Mouse (Mus musculus): Measurements from ENCODE around the gene Crybb2.
A peak's percentile ranks its signal among the peaks of the same experiment; 100 is the strongest.

Gene Crybb2

GRCm38 (mm10) chr5:113100422-113100821 lies 30.5 kb upstream of the Crybb2 start:
- H3K27me3 ChIP-seq (ENCODE audit: insufficient read depth, low read length) = no peaks in the 10 kb centered on the region
- H3K4me3 ChIP-seq (replicated peaks; ENCODE audit: low read length) = no peak overlapping the region
- peaks cover 9% of the 10 kb centered on the region for H3K4me1 ChIP-seq (replicated peaks; ENCODE audit: low read depth, low read length)
- H3K36me3 ChIP-seq (ENCODE audit: insufficient read depth, low read length) = peaks cover 16% of the 10 kb centered on the region
- no peaks in the 10 kb centered on the region for H3K9me3 ChIP-seq (ENCODE audit: low read length)
- TF ChIP-seq CTCF (conservative IDR thresholded peaks at IDR 0.05; ENCODE audit: low read length) (no peak), POU5F1 (IDR thresholded peaks at IDR 0.05; ENCODE audit: borderline replicate concordance, low read length) (no peak), NANOG (IDR thresholded peaks at IDR 0.05; ENCODE audit: borderline replicate concordance, low read length) (no peak)

GRCm38 (mm10) chr5:113099546-113099945 lies 29.6 kb upstream of the Crybb2 start:
- H3K27me3 ChIP-seq (ENCODE audit: insufficient read depth, low read length) = no peaks in the 10 kb centered on the region
- H3K9me3 ChIP-seq (ENCODE audit: low read length) = no peaks in the 10 kb centered on the region
- H3K36me3 ChIP-seq (ENCODE audit: insufficient read depth, low read length) = peaks cover 19% of the 10 kb centered on the region

GRCm38 (mm10) chr5:113097551-113097950 lies 27.6 kb upstream of the Crybb2 start:
- TF ChIP-seq CTCF (conservative IDR thresholded peaks at IDR 0.05; ENCODE audit: low read length) = no peak
- no peak for TF ChIP-seq NANOG (IDR thresholded peaks at IDR 0.05; ENCODE audit: borderline replicate concordance, low read length)
- TF ChIP-seq POU5F1 (IDR thresholded peaks at IDR 0.05; ENCODE audit: borderline replicate concordance, low read length) = no peak
- Histone ChIP-seq H3K27me3 (ENCODE audit: insufficient read depth, low read length) (no peaks in the 10 kb centered on the region), H3K9me3 (ENCODE audit: low read length) (no peaks in the 10 kb centered on the region), H3K4me3 (replicated peaks; ENCODE audit: low read length) (no peak overlapping the region), H3K36me3 (ENCODE audit: insufficient read depth, low read length) (peaks cover 26% of the 10 kb centered on the region), H3K4me1 (replicated peaks; ENCODE audit: low read depth, low read length) (peaks cover 11% of the 10 kb centered on the region)

More at GRCm38 (mm10) chr5:113099546-113099945, 29.6 kb upstream of the Crybb2 start:
- no peak overlapping the region for H3K4me3 ChIP-seq (replicated peaks; ENCODE audit: low read length)
- TF ChIP-seq CTCF (conservative IDR thresholded peaks at IDR 0.05; ENCODE audit: low read length) (peak; percentile 100), NANOG (IDR thresholded peaks at IDR 0.05; ENCODE audit: borderline replicate concordance, low read length) (no peak)
- peaks cover 5% of the 10 kb centered on the region; the same call in 1 of the 2 replicates for H3K4me1 ChIP-seq (replicated peaks; ENCODE audit: low read depth, low read length)

GRCm38 (mm10) chr5:113095456-113095855 lies 25.5 kb upstream of the Crybb2 start:
- Histone ChIP-seq H3K27me3 (ENCODE audit: insufficient read depth, low read length) (no peaks in the 10 kb centered on the region), H3K4me3 (replicated peaks; ENCODE audit: low read length) (no peak overlapping the region), H3K9me3 (ENCODE audit: low read length) (no peaks in the 10 kb centered on the region), H3K36me3 (ENCODE audit: insufficient read depth, low read length) (peaks cover 29% of the 10 kb centered on the region), H3K4me1 (replicated peaks; ENCODE audit: low read depth, low read length) (peaks cover 25% of the 10 kb centered on the region)
- TF ChIP-seq CTCF (conservative IDR thresholded peaks at IDR 0.05; ENCODE audit: low read length) (no peak), NANOG (IDR thresholded peaks at IDR 0.05; ENCODE audit: borderline replicate concordance, low read length) (no peak), POU5F1 (IDR thresholded peaks at IDR 0.05; ENCODE audit: borderline replicate concordance, low read length) (no peak)

GRCm38 (mm10) chr5:113092406-113092805 lies 22.5 kb upstream of the Crybb2 start:
- Histone ChIP-seq H3K36me3 (ENCODE audit: insufficient read depth, low read length) (peaks cover 34% of the 10 kb centered on the region), H3K9me3 (ENCODE audit: low read length) (no peaks in the 10 kb centered on the region), H3K4me1 (replicated peaks; ENCODE audit: low read depth, low read length) (peaks cover 32% of the 10 kb centered on the region), H3K4me3 (replicated peaks; ENCODE audit: low read length) (no peak overlapping the region), H3K27me3 (ENCODE audit: insufficient read depth, low read length) (no peaks in the 10 kb centered on the region)
- TF ChIP-seq NANOG (IDR thresholded peaks at IDR 0.05; ENCODE audit: borderline replicate concordance, low read length) = no peak
- TF ChIP-seq POU5F1 (IDR thresholded peaks at IDR 0.05; ENCODE audit: borderline replicate concordance, low read length) = no peak
- TF ChIP-seq CTCF (conservative IDR thresholded peaks at IDR 0.05; ENCODE audit: low read length) = no peak

- TF ChIP-seq NANOG (IDR thresholded peaks at IDR 0.05; ENCODE audit: borderline replicate concordance, low read length) (no peak), CTCF (conservative IDR thresholded peaks at IDR 0.05; ENCODE audit: low read length) (peak; percentile 99)
- H3K36me3 ChIP-seq (ENCODE audit: insufficient read depth, low read length) = peaks cover 27% of the 10 kb centered on the region
- no peaks in the 10 kb centered on the region for H3K9me3 ChIP-seq (ENCODE audit: low read length)
- no peaks in the 10 kb centered on the region for H3K27me3 ChIP-seq (ENCODE audit: insufficient read depth, low read length)
- H3K4me3 ChIP-seq (replicated peaks; ENCODE audit: low read length) = peak overlapping the region; percentile 50; the same call in 1 of the 2 replicates
- peaks cover 32% of the 10 kb centered on the region for H3K4me1 ChIP-seq (replicated peaks; ENCODE audit: low read depth, low read length)
Measured at GRCm38 (mm10) chr5:113091162-113091561, 21.2 kb upstream of the Crybb2 start.

- Histone ChIP-seq H3K36me3 (ENCODE audit: insufficient read depth, low read length) (peaks cover 24% of the 10 kb centered on the region), H3K9me3 (ENCODE audit: low read length) (no peaks in the 10 kb centered on the region), H3K4me1 (replicated peaks; ENCODE audit: low read depth, low read length) (peaks cover 36% of the 10 kb centered on the region), H3K4me3 (replicated peaks; ENCODE audit: low read length) (peak overlapping the region; percentile 50), H3K27me3 (ENCODE audit: insufficient read depth, low read length) (no peaks in the 10 kb centered on the region)
- no peak for TF ChIP-seq POU5F1 (IDR thresholded peaks at IDR 0.05; ENCODE audit: borderline replicate concordance, low read length)
- TF ChIP-seq NANOG (IDR thresholded peaks at IDR 0.05; ENCODE audit: borderline replicate concordance, low read length) = no peak
- no peak for TF ChIP-seq CTCF (conservative IDR thresholded peaks at IDR 0.05; ENCODE audit: low read length)
Measured at GRCm38 (mm10) chr5:113090750-113091149, 20.8 kb upstream of the Crybb2 start.

- H3K36me3 ChIP-seq (ENCODE audit: insufficient read depth, low read length) = peaks cover 20% of the 10 kb centered on the region
- peaks cover 40% of the 10 kb centered on the region for H3K4me1 ChIP-seq (replicated peaks; ENCODE audit: low read depth, low read length)
- no peaks in the 10 kb centered on the region for H3K27me3 ChIP-seq (ENCODE audit: insufficient read depth, low read length)
- TF ChIP-seq NANOG (IDR thresholded peaks at IDR 0.05; ENCODE audit: borderline replicate concordance, low read length) (no peak), CTCF (conservative IDR thresholded peaks at IDR 0.05; ENCODE audit: low read length) (no peak), POU5F1 (IDR thresholded peaks at IDR 0.05; ENCODE audit: borderline replicate concordance, low read length) (no peak)
- H3K4me3 ChIP-seq (replicated peaks; ENCODE audit: low read length) = peak overlapping the region; percentile 50
- no peaks in the 10 kb centered on the region for H3K9me3 ChIP-seq (ENCODE audit: low read length)
Measured at GRCm38 (mm10) chr5:113090077-113090690, 20.3 kb upstream of the Crybb2 start.

- Histone ChIP-seq H3K9me3 (ENCODE audit: low read length) (no peaks in the 10 kb centered on the region), H3K36me3 (ENCODE audit: insufficient read depth, low read length) (peaks cover 11% of the 10 kb centered on the region), H3K4me1 (replicated peaks; ENCODE audit: low read depth, low read length) (peaks cover 42% of the 10 kb centered on the region), H3K4me3 (replicated peaks; ENCODE audit: low read length) (no peak overlapping the region), H3K27me3 (ENCODE audit: insufficient read depth, low read length) (no peaks in the 10 kb centered on the region)
- no peak for TF ChIP-seq POU5F1 (IDR thresholded peaks at IDR 0.05; ENCODE audit: borderline replicate concordance, low read length)
- no peak for TF ChIP-seq NANOG (IDR thresholded peaks at IDR 0.05; ENCODE audit: borderline replicate concordance, low read length)
- no peak for TF ChIP-seq CTCF (conservative IDR thresholded peaks at IDR 0.05; ENCODE audit: low read length)
Measured at GRCm38 (mm10) chr5:113087465-113087864, 17.5 kb upstream of the Crybb2 start.
